Mouse (Mus musculus): ENCODE data around the gene Ndufa7.
"Not testable (repeated sequence)": the region's sequence is repeated elsewhere in the genome, so short reads cannot be mapped to it uniquely, and the experiment has no call there.

Gene Ndufa7

DNA sequence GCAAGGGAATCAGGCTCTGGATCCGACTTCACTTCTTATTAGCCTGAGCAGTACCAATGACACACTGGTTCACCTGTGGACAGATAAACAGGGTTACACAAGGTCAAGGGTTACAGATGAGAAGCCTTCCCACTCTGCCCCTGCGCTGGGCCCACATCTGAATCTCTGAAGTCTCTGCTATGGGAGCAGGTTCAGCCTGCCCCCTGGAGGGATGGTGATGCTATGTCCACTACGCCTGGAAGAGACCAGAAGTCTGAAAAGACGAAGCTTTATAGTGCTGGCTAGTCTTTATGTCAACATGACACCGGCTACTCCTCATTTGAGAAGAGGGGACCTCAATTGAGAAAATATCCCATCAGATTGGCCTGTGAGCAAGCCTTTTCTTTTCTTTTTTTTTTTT, 51.4 kb downstream of the Ndufa7 start:
- peak in 1 of 2 experiments; percentile 13 for DNase-seq (ENCODE audit: low spot score in 2 of 2)

DNA sequence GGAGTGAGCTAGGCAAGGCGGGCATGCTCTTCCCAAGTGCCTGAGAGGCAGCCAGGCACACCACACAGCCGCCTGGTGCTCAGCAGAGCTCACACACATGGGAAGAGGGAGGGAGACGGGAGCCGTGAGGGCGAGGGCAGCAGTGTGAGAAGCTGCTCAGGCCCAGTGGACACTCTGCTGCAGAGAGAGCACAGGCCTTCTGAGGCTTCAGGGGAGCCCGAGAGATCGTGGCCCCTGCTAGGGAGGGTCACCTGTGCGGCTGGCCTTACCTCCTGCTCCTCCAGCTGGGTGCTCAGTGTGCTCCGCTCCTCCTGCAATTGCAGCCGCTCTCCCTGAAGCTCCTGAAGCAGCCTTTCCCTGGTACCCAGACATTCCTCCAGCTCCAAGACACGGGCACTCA, 59.9 kb downstream of the Ndufa7 start:
- DNase-seq (ENCODE audit: low spot score in 2 of 2) = not testable (repeated sequence)

DNA sequence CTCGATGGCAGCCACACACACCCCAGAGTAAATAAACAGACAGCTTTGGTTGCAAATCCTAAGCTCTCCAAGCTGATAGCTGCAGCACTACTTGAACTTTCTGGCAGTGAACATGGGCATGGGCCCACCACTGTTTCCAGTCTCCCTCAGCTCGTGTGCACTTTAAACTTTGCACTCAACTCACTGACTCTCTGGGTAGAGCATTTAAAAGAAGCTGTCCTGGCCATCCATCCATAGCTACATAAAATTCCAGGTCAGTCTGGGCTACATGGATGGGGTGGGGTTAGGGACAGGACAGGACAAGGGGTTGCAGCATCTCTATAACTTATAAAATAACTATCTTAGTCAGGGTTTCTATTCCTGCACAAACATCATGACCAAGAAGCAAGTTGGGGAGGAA, 63.4 kb downstream of the Ndufa7 start:
- not testable (repeated sequence) for DNase-seq (ENCODE audit: low spot score in 2 of 2)
